Mouse (Mus musculus) CD4-positive helper T cell, adult 2 months (primary cell): ENCODE measurements at regions not wholly inside any gene's neighbourhood (a gene's known extent, or its start where the extent isn't known, plus 50 kb on each side); places are given as distances from the start of the nearest gene placed in this dataset.

Experiments used
- DNase-seq: peaks from one replicate; pipeline ENCODE4 v3.0.0-alpha.2; 2012; ENCODE audit warnings: low read depth, missing footprints, low spot score

DNA sequence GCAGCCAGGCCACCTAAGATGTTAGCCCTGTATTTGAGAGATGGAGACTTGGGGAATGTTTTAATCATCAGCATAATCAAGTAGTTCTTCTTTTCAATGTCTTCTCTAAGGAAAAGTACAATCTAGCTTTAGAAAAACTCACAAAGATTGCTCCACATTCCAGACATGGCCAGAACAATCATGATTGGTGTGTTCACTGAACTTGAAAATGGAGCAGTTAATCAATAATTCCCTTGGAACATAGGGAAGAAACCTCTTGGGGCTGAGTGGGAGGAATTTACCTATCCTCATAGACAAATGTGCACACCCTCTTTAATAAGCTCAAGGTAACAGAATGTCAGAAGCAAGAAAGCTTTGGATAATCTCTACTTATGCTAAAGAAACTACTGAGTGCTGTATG, 67.7 kb upstream of the Foxq1 start:
- DNase-seq, result no peak

DNA sequence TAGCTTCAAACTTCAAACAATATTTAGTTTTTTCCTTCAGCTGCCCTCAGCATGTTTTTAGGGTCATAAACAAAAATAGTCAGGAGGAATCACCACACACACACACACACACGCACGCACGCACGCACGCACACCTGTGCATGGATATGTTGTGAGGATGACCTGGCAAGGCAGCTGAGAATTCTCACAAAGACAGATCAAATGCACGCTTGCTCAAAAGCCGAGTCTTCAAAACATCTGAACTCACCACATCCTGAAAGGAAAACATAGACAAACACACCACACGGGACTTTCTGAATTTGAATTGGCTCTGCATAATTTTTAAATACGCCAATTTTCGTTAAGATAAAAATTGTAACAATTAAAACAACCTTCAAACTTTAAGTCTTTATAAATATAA, 52.7 kb upstream of the Foxq1 start:
- peak; percentile 70 for DNase-seq

DNA sequence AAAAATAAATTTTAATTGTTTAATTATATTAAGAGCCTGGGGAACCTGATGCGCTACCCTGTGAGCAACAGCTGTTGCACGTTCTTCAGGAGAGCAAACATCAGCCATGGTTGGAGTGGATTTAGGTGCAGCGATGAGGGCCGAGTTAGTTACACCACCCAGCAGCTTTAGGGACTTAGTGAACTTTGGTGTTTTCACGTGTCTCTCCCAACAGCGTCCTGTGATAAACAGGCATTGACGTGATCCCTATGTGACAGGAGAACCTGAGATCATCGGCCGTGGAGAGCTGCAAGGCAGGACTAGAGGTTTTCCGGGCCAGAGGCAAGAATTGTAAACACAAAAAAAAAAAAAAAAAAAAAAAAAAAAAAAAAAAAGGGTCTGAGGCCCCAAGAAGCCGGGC, 52.1 kb upstream of the Foxq1 start:
- DNase-seq, result no peak

DNA sequence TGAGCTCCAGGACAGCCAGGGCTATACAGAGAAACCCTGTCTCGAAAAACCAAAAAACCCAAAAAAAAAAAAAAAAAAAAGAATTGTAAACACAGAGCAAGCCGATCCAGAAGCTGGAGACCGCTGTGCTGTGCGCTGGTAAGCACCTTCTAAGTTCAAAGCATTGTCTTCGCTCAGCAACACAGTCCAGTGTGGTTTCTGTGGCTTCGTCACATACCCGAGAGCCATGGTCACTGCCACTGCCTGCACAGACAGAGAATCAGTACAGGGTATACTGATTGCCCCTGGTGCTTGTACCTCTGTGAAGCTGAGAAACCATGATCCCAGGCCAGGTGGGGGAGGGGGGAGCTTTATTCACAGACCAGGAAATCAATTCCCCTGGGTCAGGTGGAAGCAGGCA, 51.6 kb upstream of the Foxq1 start:
- peak; percentile 53 for DNase-seq

DNA sequence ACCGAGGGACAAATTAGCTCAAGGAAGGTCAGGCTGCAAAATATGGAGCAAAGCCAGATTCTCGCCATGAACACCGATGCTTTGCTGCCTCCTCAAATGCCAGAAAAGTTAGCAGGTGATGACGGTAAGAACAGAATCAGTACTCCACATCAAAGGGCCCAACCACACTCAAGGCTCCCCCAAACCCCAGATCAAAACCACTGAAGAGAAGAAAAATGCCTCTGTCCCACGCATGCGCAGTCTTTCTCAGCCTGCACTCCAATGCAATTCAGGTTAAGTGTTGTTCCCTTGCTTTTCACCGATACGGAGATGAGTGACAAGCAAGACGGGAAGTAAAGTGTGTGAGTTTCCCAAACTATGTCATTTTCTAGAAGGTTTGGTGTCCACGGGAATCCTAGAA, 50.5 kb upstream of the Foxq1 start:
- DNase-seq, result peak; percentile 78
